Mouse (Mus musculus) spleen, adult 2 months (tissue): Measurements from ENCODE around the gene Arhgdia. TPM values are rescaled to one million over a fixed set of nuclear protein-coding genes. Genes with fewer than 3 reads are reported as not detected.

Source experiments
- DNase-seq, 2 experiments: peaks; one replicate each; pipeline versions ENCODE4 v3.0.0 to v3.0.0-alpha.2; 2012 to 2021; ENCODE audit warnings: low spot score in 2 of 2, low read depth in 1 of 2
- H3K27ac ChIP-seq: fragments of 200-500 bp; 2 replicates; pipeline ENCODE4 v1.5.1; 2012; ENCODE audit warnings: low read length, inconsistent platforms; ENCODE audit not compliant: insufficient read depth
- H3K27me3 ChIP-seq: fragments of 200-500 bp; 2 replicates; pipeline ENCODE4 v1.6.1; 2012; ENCODE audit warnings: mild to moderate bottlenecking, moderate library complexity, low read length, inconsistent platforms; ENCODE audit not compliant: control insufficient read depth, insufficient read depth
- H3K36me3 ChIP-seq: fragments of 200-500 bp; 2 replicates; pipeline ENCODE4 v1.6.1; 2012; ENCODE audit warnings: mild to moderate bottlenecking, low read length, inconsistent platforms; ENCODE audit not compliant: control insufficient read depth, insufficient read depth
- H3K4me1 ChIP-seq: fragments of 200-500 bp; 2 replicates; pipeline ENCODE4 v1.6.1; 2011; ENCODE audit warnings: inconsistent platforms; ENCODE audit not compliant: control insufficient read depth, insufficient read depth, insufficient read length
- H3K4me3 ChIP-seq: fragments of 200-500 bp; 2 replicates; pipeline ENCODE4 v1.5.1; 2011; ENCODE audit warnings: mild to moderate bottlenecking, inconsistent platforms; ENCODE audit not compliant: insufficient read depth, insufficient read length; ENCODE audit errors: extremely low read depth
- CTCF ChIP-seq: fragments of 200-500 bp; IDR thresholded peaks from 2 replicates; pipeline ENCODE4 v1.5.1; 2011; ENCODE audit warnings: mild to moderate bottlenecking, inconsistent platforms; ENCODE audit not compliant: insufficient read depth, insufficient read length, insufficient replicate concordance; ENCODE audit errors: extremely low read depth
- POLR2A ChIP-seq: fragments of 200-500 bp; IDR thresholded peaks from 2 replicates; pipeline ENCODE4 v1.6.1; 2011; ENCODE audit warnings: low read depth, low read length, inconsistent platforms
- WGBS: fragments of 180-500 bp; shearing (Covaris S2); methylation state at CpG from one replicate; pipeline ENCODE4 v1.1.7; 2018; 5-methylcytosine and 5-hydroxymethylcytosine counted together
- polyA plus RNA-seq: library from polyadenylated mRNA; depleted of rRNA; stranded (reverse); fragments of >200 nt; gene quantifications from 2 replicates; pipeline ENCODE4 v1.2.3, GENCODE M21; 2012; rRNA removed

Gene Arhgdia
- 620 and 856 TPM in 2 replicates for polyA plus RNA-seq

GRCm38 (mm10) chr11:120581490-120582267 lies at the start of gene Arhgdia:
Gene Arhgdia, minus strand, starts transcription at chr11:120581624.
- 2% methylated on average over 74 of the region's 75 CpGs for WGBS
- peak; percentile 95 for TF ChIP-seq POLR2A
- peak; percentile 26; the same call in 1 of the 2 replicates for TF ChIP-seq CTCF
- H3K36me3 ChIP-seq = peaks cover 20% of the 10 kb centered on the region
- no peaks in the 10 kb centered on the region for H3K27me3 ChIP-seq
- DNase-seq = peak; percentile 76 to 85
- peak within 1 kb of the TSS; percentile 91 for H3K4me3 ChIP-seq
- peaks cover 17% of the 10 kb centered on the region; the same call in 1 of the 2 replicates for H3K4me1 ChIP-seq
- H3K27ac ChIP-seq = peak within 1 kb of the TSS; percentile 94

GRCm38 (mm10) chr11:120630401-120630871 lies 49.0 kb upstream of the Arhgdia start:
- Histone ChIP-seq H3K27me3 (no peaks in the 10 kb centered on the region), H3K36me3 (0 out of 2 replicates have a peak, but pooled peaks cover 1% of the 10 kb centered on the region), H3K4me3 (no peak overlapping the region), H3K4me1 (peaks cover 47% of the 10 kb centered on the region), H3K27ac (peak overlapping the region; percentile 80)
- no peak for DNase-seq
- 28% methylated on average over 5 of the region's 5 CpGs for WGBS
- no peak for TF ChIP-seq CTCF
- no peak for TF ChIP-seq POLR2A

GRCm38 (mm10) chr11:120629911-120630310 lies 48.5 kb upstream of the Arhgdia start:
- H3K4me3 ChIP-seq = peak overlapping the region; percentile 56
- TF ChIP-seq CTCF (no peak), POLR2A (no peak)
- WGBS = 13% methylated on average over 7 of the region's 7 CpGs
- H3K27ac ChIP-seq = peak overlapping the region; percentile 80
- peaks cover 51% of the 10 kb centered on the region for H3K4me1 ChIP-seq
- H3K27me3 ChIP-seq = no peaks in the 10 kb centered on the region
- DNase-seq = no peak
- 0 out of 2 replicates have a peak, but pooled peaks cover 1% of the 10 kb centered on the region for H3K36me3 ChIP-seq

GRCm38 (mm10) chr11:120629341-120629730 lies 47.9 kb upstream of the Arhgdia start:
- WGBS = 12% methylated on average over 23 of the region's 23 CpGs
- peak in 1 of 2 experiments; percentile 47 for DNase-seq
- TF ChIP-seq CTCF (no peak), POLR2A (peak; percentile 34)
- H3K27ac ChIP-seq = peak overlapping the region; percentile 80
- 0 out of 2 replicates have a peak, but pooled peaks cover 1% of the 10 kb centered on the region for H3K36me3 ChIP-seq
- no peaks in the 10 kb centered on the region for H3K27me3 ChIP-seq
- H3K4me1 ChIP-seq = peaks cover 51% of the 10 kb centered on the region
- peak overlapping the region; percentile 56 for H3K4me3 ChIP-seq

GRCm38 (mm10) chr11:120628601-120629340 lies 47.3 kb upstream of the Arhgdia start:
- Histone ChIP-seq H3K27me3 (no peaks in the 10 kb centered on the region), H3K36me3 (0 out of 2 replicates have a peak, but pooled peaks cover 1% of the 10 kb centered on the region), H3K4me1 (peaks cover 53% of the 10 kb centered on the region), H3K27ac (no peak overlapping the region), H3K4me3 (0 out of 2 replicates have a peak overlapping the region, but pooled peaks have one; percentile 56)
- TF ChIP-seq CTCF = no peak
- TF ChIP-seq POLR2A = no peak
- no peak for DNase-seq
- WGBS = 79% methylated on average over 23 of the region's 23 CpGs

- Histone ChIP-seq H3K36me3 (peaks cover 6% of the 10 kb centered on the region), H3K27ac (peak overlapping the region; percentile 81), H3K4me3 (peak overlapping the region; percentile 35; the same call in 1 of the 2 replicates), H3K4me1 (peaks cover 53% of the 10 kb centered on the region), H3K27me3 (no peaks in the 10 kb centered on the region)
- 16% methylated on average over 22 of the region's 22 CpGs for WGBS
- TF ChIP-seq POLR2A = no peak
- TF ChIP-seq CTCF = no peak
- DNase-seq = peak; percentile 70 to 72
These were observed 46.3 kb upstream of the Arhgdia start for GRCm38 (mm10) chr11:120627468-120628300.
